Mouse (Mus musculus) lung, postnatal 0 days (tissue): ENCODE measurements around the gene Hoxd1. TPM values are rescaled to one million over a fixed set of nuclear protein-coding genes. Genes with fewer than 3 reads are reported as not detected.

ENCODE experiments used
- ATAC-seq: fragments of 200-750 bp; cut with Nextera tagmentation; 2 replicates; pipeline ENCODE4 v1.8.0; 2017; ENCODE audit warnings: moderate library complexity
- DNase-seq: peaks from one replicate; pipeline ENCODE4 v3.0.0-alpha.2; 2016; ENCODE audit warnings: low spot score
- H3K27ac ChIP-seq: fragments of 300-500 bp; sonication (generic); 2 replicates; pipeline ENCODE4 v1.5.1; 2014; ENCODE audit warnings: antibody characterized with exemption, mild to moderate bottlenecking, low read length, mixed read lengths
- H3K27me3 ChIP-seq: fragments of 300-500 bp; sonication (generic); replicated peaks from 2 replicates; pipeline ENCODE4 v1.6.1; 2014; ENCODE audit warnings: low read length, mixed read lengths; ENCODE audit not compliant: insufficient read depth
- H3K36me3 ChIP-seq: fragments of 300-500 bp; sonication (generic); 2 replicates; pipeline ENCODE4 v1.6.1; 2014; ENCODE audit warnings: low read length, mixed read lengths; ENCODE audit not compliant: insufficient read depth
- H3K4me1 ChIP-seq: fragments of 300-500 bp; sonication (generic); 2 replicates; pipeline ENCODE4 v1.6.1; 2014; ENCODE audit warnings: antibody characterized with exemption, low read depth, low read length, mixed read lengths; ENCODE audit not compliant: insufficient read depth
- H3K4me2 ChIP-seq: fragments of 300-500 bp; sonication (generic); replicated peaks from 2 replicates; pipeline ENCODE4 v1.6.1; 2014; ENCODE audit warnings: low read depth, mild to moderate bottlenecking, low read length, moderate library complexity, mixed read lengths
- H3K4me3 ChIP-seq: fragments of 300-500 bp; sonication (generic); 2 replicates; pipeline ENCODE4 v1.5.1; 2014; ENCODE audit warnings: low read depth, low read length
- H3K9ac ChIP-seq: fragments of 300-500 bp; sonication (generic); replicated peaks from 2 replicates; pipeline ENCODE4 v1.6.1; 2014; ENCODE audit warnings: low read depth, mild to moderate bottlenecking
- H3K9me3 ChIP-seq: fragments of 300-500 bp; sonication (generic); 2 replicates; pipeline ENCODE4 v1.6.1; 2016; ENCODE audit warnings: low read length, mixed read lengths
- CTCF ChIP-seq: IDR thresholded peaks from 2 replicates; pipeline ENCODE4 v1.5.1; 2016; ENCODE audit warnings: antibody characterized with exemption, mild to moderate bottlenecking
- EP300 ChIP-seq: IDR thresholded peaks from 2 replicates; pipeline ENCODE4 v1.6.1; 2016; ENCODE audit warnings: antibody characterized with exemption, mild to moderate bottlenecking, control low read depth
- WGBS: fragments of 180-500 bp; shearing (Covaris S2); extraction: QIAGEN DNeasy Blood & Tissue Kit; methylation state at CpG from one replicate; pipeline ENCODE4 v1.1.7; 2014; 5-methylcytosine and 5-hydroxymethylcytosine counted together
- microRNA counts: library from miRNA; unstranded; fragments of <30 nt; microRNA quantifications from one replicate; lab custom pipeline; 2015
- microRNA-seq: library from miRNA; unstranded; fragments of <30 nt; microRNA quantifications from one replicate; pipeline ENCODE4, GENCODE M21; 2016
- polyA plus RNA-seq: library from polyadenylated mRNA; unstranded; fragments of >200 nt; fragmentation: Nextera tagmentation; extraction: Ambion mirVana; gene quantifications from 2 replicates; pipeline ENCODE4 v1.2.1, GENCODE M21; 2015

Hoxd1 gene
- polyA plus RNA-seq, 1 experiment from 2014 or later: not detected

DNA sequence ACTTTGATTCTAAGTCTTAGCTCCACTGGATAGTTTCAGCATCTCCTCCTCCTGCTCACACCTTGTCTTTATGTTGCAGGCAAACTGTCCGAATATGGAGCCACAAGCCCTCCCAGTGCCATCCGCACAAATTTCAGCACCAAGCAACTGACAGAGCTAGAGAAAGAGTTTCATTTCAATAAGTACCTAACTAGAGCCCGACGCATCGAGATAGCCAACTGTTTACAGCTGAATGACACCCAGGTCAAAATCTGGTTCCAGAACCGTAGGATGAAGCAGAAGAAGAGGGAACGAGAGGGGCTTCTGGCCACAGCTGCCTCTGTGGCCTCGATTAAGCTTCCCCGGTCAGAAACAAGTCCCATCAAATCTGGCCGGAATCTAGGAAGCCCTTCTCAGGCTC lies 1.2 kb downstream of the Hoxd1 start:
- H3K9ac ChIP-seq: no peak overlapping the region
- no peak overlapping the region for H3K4me3 ChIP-seq
- H3K27ac ChIP-seq: no peak overlapping the region
- H3K4me2 ChIP-seq: no peak overlapping the region
- H3K9me3 ChIP-seq: no peaks in the 10 kb centered on the region
- WGBS: 42% methylated on average over 10 of the region's 10 CpGs
- no peaks in the 10 kb centered on the region for H3K36me3 ChIP-seq
- ATAC-seq (no peak), DNase-seq (no peak)
- TF ChIP-seq EP300: no peak
- no peak for TF ChIP-seq CTCF
- H3K4me1 ChIP-seq: peaks cover 9% of the 10 kb centered on the region; the same call in 1 of the 2 replicates
- peaks cover 52% of the 10 kb centered on the region for H3K27me3 ChIP-seq

DNA sequence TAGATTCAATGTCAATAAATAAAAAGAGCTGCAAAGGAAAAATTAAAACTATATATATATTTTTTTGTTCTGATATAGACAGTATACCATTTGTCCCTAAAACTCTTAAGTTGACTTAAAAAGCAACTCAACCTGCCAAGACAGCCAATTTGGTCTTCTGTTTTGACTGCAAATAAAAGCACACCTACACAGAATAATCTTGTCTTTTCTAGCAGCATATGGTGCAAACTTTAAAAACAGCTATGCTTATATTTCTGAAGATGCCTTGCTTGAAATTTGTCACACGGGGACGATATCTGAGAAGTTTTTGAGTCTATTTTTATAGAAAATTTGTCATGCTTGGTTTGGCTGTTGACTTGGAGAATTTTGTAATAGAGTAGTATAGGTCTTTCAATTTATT lies 11.6 kb downstream of the Hoxd1 start:
- H3K4me2 ChIP-seq: no peak overlapping the region
- H3K9ac ChIP-seq: no peak overlapping the region
- TF ChIP-seq EP300 (no peak), CTCF (no peak)
- no peak for ATAC-seq
- H3K9me3 ChIP-seq: no peaks in the 10 kb centered on the region
- H3K4me3 ChIP-seq: no peak overlapping the region
- H3K27ac ChIP-seq: no peak overlapping the region
- no peaks in the 10 kb centered on the region; the same call in 1 of the 2 replicates for H3K27me3 ChIP-seq
- 84% methylated on average over 2 of the region's 2 CpGs for WGBS
- no peaks in the 10 kb centered on the region for H3K4me1 ChIP-seq
- H3K36me3 ChIP-seq: no peaks in the 10 kb centered on the region
- no peak for DNase-seq

- no peak overlapping the region for H3K4me3 ChIP-seq
- no peak for TF ChIP-seq CTCF
- no peak overlapping the region for H3K27ac ChIP-seq
- WGBS: 62% methylated on average over 13 of the region's 13 CpGs
- no peak overlapping the region for H3K9ac ChIP-seq
- no peaks in the 10 kb centered on the region for H3K4me1 ChIP-seq
- DNase-seq: no peak
- no peak for ATAC-seq
- H3K36me3 ChIP-seq: no peaks in the 10 kb centered on the region
- no peaks in the 10 kb centered on the region for H3K9me3 ChIP-seq
- no peak overlapping the region for H3K4me2 ChIP-seq
- H3K27me3 ChIP-seq: no peaks in the 10 kb centered on the region
Observed at GRCm38 (mm10) chr2:74777536-74778275, 14.9 kb downstream of the Hoxd1 start.

DNA sequence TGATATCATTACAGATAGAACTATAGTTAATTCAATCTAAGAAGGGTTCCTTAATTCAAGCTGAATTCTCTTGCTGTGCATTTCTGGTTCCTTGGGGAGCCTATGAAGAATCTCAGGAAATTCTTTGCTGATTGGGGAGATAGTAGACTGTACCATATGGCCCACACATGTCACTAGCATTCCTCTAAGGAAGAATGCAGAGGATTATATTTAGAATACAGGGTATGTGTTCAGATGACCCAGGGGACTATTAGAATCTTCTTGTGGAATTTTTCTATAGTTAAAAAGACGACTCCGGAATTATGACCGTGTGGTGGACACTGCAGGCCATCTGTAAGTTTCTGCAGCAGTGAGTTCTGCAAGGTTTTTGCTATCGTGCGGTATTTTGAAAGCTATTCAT lies 18.6 kb downstream of the Hoxd1 start:
- ATAC-seq (no peak), DNase-seq (no peak)
- H3K9me3 ChIP-seq: no peaks in the 10 kb centered on the region
- no peaks in the 10 kb centered on the region for H3K4me1 ChIP-seq
- WGBS: 77% methylated on average over 5 of the region's 5 CpGs
- no peak overlapping the region for H3K9ac ChIP-seq
- H3K4me2 ChIP-seq: no peak overlapping the region
- H3K36me3 ChIP-seq: no peaks in the 10 kb centered on the region
- TF ChIP-seq EP300: no peak
- no peak for TF ChIP-seq CTCF
- no peaks in the 10 kb centered on the region for H3K27me3 ChIP-seq
- no peak overlapping the region for H3K27ac ChIP-seq
- H3K4me3 ChIP-seq: no peak overlapping the region

- H3K9me3 ChIP-seq: no peaks in the 10 kb centered on the region
- no peak overlapping the region for H3K4me2 ChIP-seq
- no peaks in the 10 kb centered on the region for H3K36me3 ChIP-seq
- DNase-seq: peak; percentile 18
- no peak overlapping the region for H3K27ac ChIP-seq
- H3K4me3 ChIP-seq: no peak overlapping the region
- WGBS: 36% methylated on average over 7 of the region's 7 CpGs
- H3K9ac ChIP-seq: no peak overlapping the region
- no peaks in the 10 kb centered on the region for H3K4me1 ChIP-seq
- TF ChIP-seq CTCF (no peak), EP300 (no peak)
- no peaks in the 10 kb centered on the region for H3K27me3 ChIP-seq
- ATAC-seq: no peak
Observed at GRCm38 (mm10) chr2:74795531-74795930, 32.8 kb downstream of the Hoxd1 start.

GRCm38 (mm10) chr2:74808431-74808830 lies 45.7 kb downstream of the Hoxd1 start:
- no peak overlapping the region for H3K4me3 ChIP-seq
- 50% methylated on average over 5 of the region's 5 CpGs for WGBS
- no peak for TF ChIP-seq EP300
- TF ChIP-seq CTCF: no peak
- H3K9ac ChIP-seq: no peak overlapping the region
- no peaks in the 10 kb centered on the region for H3K36me3 ChIP-seq
- no peak for DNase-seq
- ATAC-seq: no peak
- no peaks in the 10 kb centered on the region for H3K4me1 ChIP-seq
- H3K4me2 ChIP-seq: no peak overlapping the region
- no peak overlapping the region for H3K27ac ChIP-seq
- no peaks in the 10 kb centered on the region for H3K27me3 ChIP-seq
- no peaks in the 10 kb centered on the region for H3K9me3 ChIP-seq

MicroRNAs within 50 kb of the gene (microRNA counts, 519-probe panel; counts per million panel counts)
- 2,371 counts per million, percentile 7 among the panel's probes with 10 or more counts for microRNA mmu-miR-10b (lab: Ali Mortazavi, UCI)

Small RNAs within 50 kb of the gene (microRNA-seq; reads per million reads assigned to microRNA genes)
- gene Mir10b: 738 reads per million, percentile 72 among the genes with 10 or more reads in this experiment

Other genes with a start within 250 kb of the Hoxd1 start
- gene Lnpk, start 183.5 kb upstream of the Hoxd1 start, polyA plus RNA-seq: 10.6 and 13.3 TPM in 2 replicates
- gene Evx2, start 103.4 kb upstream of the Hoxd1 start, polyA plus RNA-seq: not detected in 2 replicates
- not detected in 2 replicates for gene Hoxd13, start 94.7 kb upstream of the Hoxd1 start, polyA plus RNA-seq
- not detected in 2 replicates for gene Hoxd12, start 88.0 kb upstream of the Hoxd1 start, polyA plus RNA-seq
- not detected in 2 replicates for gene Hoxd11, start 83.4 kb upstream of the Hoxd1 start, polyA plus RNA-seq
- 0.20 TPM in 1 of 2 replicates, not detected in the other for gene Hoxd10, start 71.1 kb upstream of the Hoxd1 start, polyA plus RNA-seq
- 0.33 and 0.38 TPM in 2 replicates for gene Hoxd9, start 65.3 kb upstream of the Hoxd1 start, polyA plus RNA-seq
- gene Hoxd8, start 58.4 kb upstream of the Hoxd1 start, polyA plus RNA-seq: 0.44 and 0.50 TPM in 2 replicates
- gene Hoxd3, start 51.1 kb upstream of the Hoxd1 start, polyA plus RNA-seq: not detected in 2 replicates
- not detected in 2 replicates for gene Hoxd4, start 51.1 kb upstream of the Hoxd1 start, polyA plus RNA-seq
- gene Gm28230, start 36.3 kb upstream of the Hoxd1 start, polyA plus RNA-seq: not detected in 2 replicates
- gene Mtx2, start 62.8 kb downstream of the Hoxd1 start, polyA plus RNA-seq: 83.7 and 87.7 TPM in 2 replicates